In the genomic region with DNA sequence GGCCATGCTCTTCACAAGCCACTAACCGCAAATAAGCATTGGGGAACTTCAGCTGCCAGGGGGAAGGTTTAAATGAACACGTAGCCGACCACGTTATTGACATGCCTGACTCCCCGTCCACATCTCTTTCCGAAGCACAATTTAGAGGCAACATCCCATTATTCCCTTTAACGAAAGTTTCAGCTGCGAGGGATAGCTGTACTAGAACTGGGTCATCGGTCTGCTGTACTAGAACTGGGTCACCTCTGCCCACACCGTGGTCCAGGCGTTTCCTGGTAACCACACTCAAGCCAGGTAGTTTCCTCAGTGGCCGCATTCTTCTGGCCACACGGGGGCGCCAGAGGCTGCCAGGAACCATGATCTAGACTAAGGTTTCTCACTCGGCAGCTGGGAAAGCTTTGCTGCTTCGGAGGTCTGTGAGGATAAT, we compare ENCODE assay signal across 8 mouse cellular contexts. TPM values are rescaled to one million over a fixed set of nuclear protein-coding genes. Genes with fewer than 3 reads are reported as not detected.
A peak's percentile ranks its signal among the peaks of the same experiment; 100 is the strongest.
DNase-seq lines count a peak whose midpoint lies in the region; ATAC-seq and TF ChIP-seq lines count a peak whose summit lies in the region.

No protein-coding gene starts in this region.

- intact Hi-C loops in left cerebral cortex, adult 2 months (cut with DNase I): loop anchor here (2.0 to 5.0 kb wide), 2 partner anchors 53 to 106 kb away; a partner anchor contains a TSS

- DNase-seq in ZHBTc4 (ENCODE audit: low read depth, low spot score): peak; percentile 87
- DNase-seq in cerebellum, postnatal 4 days (ENCODE audit: low spot score in 2 of 2): peak; percentile 81 to 90
- DNase-seq in gastrocnemius, adult 8-10 months (ENCODE audit: low spot score in 2 of 2): peak; percentile 73 to 76
- peak; percentile 82 for DNase-seq in hindlimb bud, embryonic 11.5 days (ENCODE audit: extremely low spot score, low read depth, low spot score)
- peak; percentile 85 to 93 for DNase-seq in left cerebral cortex, adult 2 months (ENCODE audit: extremely low spot score in 1 of 2, low spot score in 2 of 2)
- DNase-seq in right cerebral cortex, adult 18-20 months: peak; percentile 89
- peak; percentile 58 for DNase-seq in urinary bladder, postnatal 10 days (ENCODE audit: low spot score)

- TF ChIP-seq CTCF in left cerebral cortex, adult 2 months (IDR thresholded peaks at IDR 0.05): peak; percentile 99

- H3K27ac ChIP-seq in left cerebral cortex, adult 2 months: no peak overlapping the region

- peak; percentile 84 for ATAC-seq in megakaryocyte, adult 5-6 weeks (ENCODE audit: poor library complexity, severe bottlenecking)

- peak overlapping the region; percentile 41 for H3K4me3 ChIP-seq in left cerebral cortex, adult 2 months

RNA-seq across cellular contexts. Expression of a gene that starts 44.4 kb away (rescaled TPM):
- 10 to 100 TPM; 25.5 to 29.7 (median 25.7) TPM for total RNA-seq in gastrocnemius, adult 8-10 months (2022)
- 10 to 100 TPM; 43.0 to 47.6 TPM for total RNA-seq in left cerebral cortex, adult 2 months (2021)
- 60.9 and 79.2 TPM in 2 replicates for total RNA-seq in megakaryocyte, adult 5-6 weeks (2015)
- 100 and 101 TPM in 2 replicates for total RNA-seq in megakaryocyte, adult 5-6 weeks (2017)

RNA-seq across cellular contexts. Expression of a gene that starts 44.5 kb away (rescaled TPM):
- 10 to 100 TPM; 14.3 to 17.1 (median 15.8) TPM for total RNA-seq in gastrocnemius, adult 8-10 months (2022)
- 10 to 100 TPM; 21.6 to 27.6 TPM for total RNA-seq in left cerebral cortex, adult 2 months (2021)
- 18.0 and 24.7 TPM in 2 replicates for total RNA-seq in megakaryocyte, adult 5-6 weeks (2015)
- total RNA-seq in megakaryocyte, adult 5-6 weeks (2017): 10.2 and 15.8 TPM in 2 replicates

RNA-seq across cellular contexts. Expression of a gene that starts 53.5 kb away (rescaled TPM):
- total RNA-seq in gastrocnemius, adult 8-10 months (2022): 10 to 100 TPM; 34.1 to 69.3 (median 46.6) TPM
- total RNA-seq in left cerebral cortex, adult 2 months (2021): 10 to 100 TPM; 38.3 to 41.2 TPM
- 3.6 and 4.5 TPM in 2 replicates for total RNA-seq in megakaryocyte, adult 5-6 weeks (2015)
- total RNA-seq in megakaryocyte, adult 5-6 weeks (2017): 2.6 and 4.1 TPM in 2 replicates

Comparison
In these comparisons a context has a peak if more than half of its experiments do, and no peak if none do; other contexts are left out.
1. RNA of a gene that starts 53.5 kb away (total RNA-seq): 34.1 to 69.3 TPM in gastrocnemius, adult 8-10 months and 38.3 to 41.2 TPM in left cerebral cortex, adult 2 months; 2.6 to 4.5 TPM in megakaryocyte, adult 5-6 weeks; every median in the first group is over 4 times any median in the second.
2. Peak in every context shown above with its lines, with median percentiles within 50 percentile points of each other: DNase-seq.